Mouse (Mus musculus) MEL (cell line): ENCODE measurements around the gene Cryba1.

Experiments
- BHLHE40 ChIP-seq: IDR thresholded peaks from 2 replicates; pipeline ENCODE4 v1.6.1; 2012; ENCODE audit warnings: low read depth, mild to moderate bottlenecking, inconsistent platforms, low read length, improper control_type of control experiment, borderline replicate concordance
- CTCF ChIP-seq, 3 experiments: IDR thresholded peaks in 2 of 3; conservative IDR thresholded peaks in 1 of 3; 2 replicates each; pipeline ENCODE4 v1.5.1; 2011 to 2012; ENCODE audit warnings: low read length in 3 of 3, low read depth in 2 of 3, mild to moderate bottlenecking in 2 of 3, improper control_type of control experiment in 1 of 3, inconsistent platforms in 1 of 3, mixed read lengths in 1 of 3, moderate library complexity in 1 of 3; ENCODE audit not compliant: control insufficient read depth in 1 of 3, insufficient read depth in 1 of 3, poor library complexity in 1 of 3, severe bottlenecking in 1 of 3
- EP300 ChIP-seq, 2 experiments: IDR thresholded peaks; 2 replicates each; pipeline ENCODE4 v1.6.1; 2011; ENCODE audit warnings: improper control_type of control experiment in 2 of 2, low read length in 2 of 2, low read depth in 1 of 2, mild to moderate bottlenecking in 1 of 2

DNA sequence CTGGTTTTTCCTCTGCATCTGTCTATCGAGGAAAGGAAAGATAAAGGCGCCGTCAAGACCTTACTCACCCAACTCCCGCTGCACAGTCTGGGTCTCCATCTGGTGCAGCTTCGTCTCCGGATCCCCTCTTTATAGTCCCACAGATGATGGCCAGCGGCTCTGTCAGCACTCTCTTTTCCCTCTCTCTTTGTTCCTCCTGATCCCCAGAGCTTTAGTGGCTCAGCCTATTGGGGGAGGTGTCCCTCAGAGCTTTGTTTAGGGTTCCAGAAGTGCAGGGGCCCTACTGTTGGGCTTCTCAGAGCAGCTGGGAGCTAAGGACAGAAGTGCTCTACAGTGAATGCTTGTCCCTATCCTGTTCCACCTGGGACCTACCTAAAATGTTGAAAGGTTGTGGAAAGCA lies at the start of gene Cryba1:
- no peak for TF ChIP-seq BHLHE40
- no peak for TF ChIP-seq CTCF (IDR thresholded peaks at IDR 0.05 in 2 of 3, conservative IDR thresholded peaks at IDR 0.05 in 1 of 3; ENCODE audit: control insufficient read depth in 1 of 3, insufficient read depth in 1 of 3, low read depth in 2 of 3, low read length in 3 of 3, poor library complexity in 1 of 3, severe bottlenecking in 1 of 3)
- TF ChIP-seq EP300 (IDR thresholded peaks at IDR 0.05; ENCODE audit: low read depth in 1 of 2, low read length in 2 of 2): no peak
